Mouse (Mus musculus) yolk sac, embryonic 10.5 days (tissue): ENCODE measurements around the gene Mrps7.

Experiments used
- DNase-seq: peaks from one replicate; pipeline ENCODE4 v3.0.0-alpha.2; 2017; ENCODE audit warnings: low spot score

The Mrps7 gene

GRCm38 (mm10) chr11:115647459-115647858, 43.7 kb downstream of the Mrps7 start:
- DNase-seq: peak; percentile 26

GRCm38 (mm10) chr11:115649706-115650105, 46.0 kb downstream of the Mrps7 start:
- no peak for DNase-seq

- no peak for DNase-seq
Measured at GRCm38 (mm10) chr11:115651680-115652079, 48.0 kb downstream of the Mrps7 start.

GRCm38 (mm10) chr11:115653194-115653593, 49.5 kb downstream of the Mrps7 start:
- DNase-seq: no peak

GRCm38 (mm10) chr11:115654128-115654527, 50.4 kb downstream of the Mrps7 start:
- DNase-seq: no peak
